Mouse (Mus musculus): ENCODE measurements around the gene Vasp. TPM values are rescaled to one million over a fixed set of nuclear protein-coding genes. Genes with fewer than 3 reads are reported as not detected.
A peak's percentile ranks its signal among the peaks of the same experiment; 100 is the strongest.

Gene Vasp
- total RNA-seq (2014; fragmentation: Nextera tagmentation) (60.7 and 70.5 TPM in 2 replicates), total RNA-seq (2017) (52.8 and 63.3 TPM in 2 replicates)

GRCm38 (mm10) chr7:19271238-19272172 lies at the start of gene Vasp:
Gene Vasp, minus strand, starts transcription at chr7:19271817.
- ATAC-seq (replicated peaks; ENCODE audit: poor library complexity, severe bottlenecking) = peak; percentile 54

- no peak for ATAC-seq (replicated peaks; ENCODE audit: poor library complexity, severe bottlenecking)
Observed at GRCm38 (mm10) chr7:19320637-19321036, 49.0 kb upstream of the Vasp start.

- peak; percentile 71 for ATAC-seq (replicated peaks; ENCODE audit: poor library complexity, severe bottlenecking)
Observed at GRCm38 (mm10) chr7:19319906-19320305, 48.3 kb upstream of the Vasp start.

GRCm38 (mm10) chr7:19319458-19319857 lies 47.8 kb upstream of the Vasp start:
- peak; percentile 4; the same call in 1 of the 2 replicates for ATAC-seq (replicated peaks; ENCODE audit: poor library complexity, severe bottlenecking)

- no peak for ATAC-seq (replicated peaks; ENCODE audit: poor library complexity, severe bottlenecking)
Observed at GRCm38 (mm10) chr7:19318676-19319075, 47.1 kb upstream of the Vasp start.

GRCm38 (mm10) chr7:19318201-19318600 lies 46.6 kb upstream of the Vasp start:
- no peak for ATAC-seq (replicated peaks; ENCODE audit: poor library complexity, severe bottlenecking)

- peak; percentile 71 for ATAC-seq (replicated peaks; ENCODE audit: poor library complexity, severe bottlenecking)
Observed at GRCm38 (mm10) chr7:19316451-19317161, 45.0 kb upstream of the Vasp start.

- no peak for ATAC-seq (replicated peaks; ENCODE audit: poor library complexity, severe bottlenecking)
Observed at GRCm38 (mm10) chr7:19314033-19314432, 42.4 kb upstream of the Vasp start.

- ATAC-seq (replicated peaks; ENCODE audit: poor library complexity, severe bottlenecking) = no peak
Observed at GRCm38 (mm10) chr7:19311991-19312390, 40.4 kb upstream of the Vasp start.

GRCm38 (mm10) chr7:19309884-19310641 lies 38.4 kb upstream of the Vasp start, which contains the start of gene Fosb:
Gene Fosb, minus strand, starts transcription at chr7:19310051.
- peak; percentile 49 for ATAC-seq (replicated peaks; ENCODE audit: poor library complexity, severe bottlenecking)

GRCm38 (mm10) chr7:19309278-19309883 lies 37.8 kb upstream of the Vasp start:
- 0 out of 2 replicates have a peak, but pooled peaks have one; percentile 1 for ATAC-seq (replicated peaks; ENCODE audit: poor library complexity, severe bottlenecking)

GRCm38 (mm10) chr7:19308454-19309277 lies 37.0 kb upstream of the Vasp start:
- peak; percentile 48 for ATAC-seq (replicated peaks; ENCODE audit: poor library complexity, severe bottlenecking)

- peak; percentile 5 for ATAC-seq (replicated peaks; ENCODE audit: poor library complexity, severe bottlenecking)
Observed at GRCm38 (mm10) chr7:19307739-19308453, 36.3 kb upstream of the Vasp start.

GRCm38 (mm10) chr7:19306819-19307738 lies 35.5 kb upstream of the Vasp start:
- no peak for ATAC-seq (replicated peaks; ENCODE audit: poor library complexity, severe bottlenecking)

- no peak for ATAC-seq (replicated peaks; ENCODE audit: poor library complexity, severe bottlenecking)
Observed at GRCm38 (mm10) chr7:19305796-19306765, 34.5 kb upstream of the Vasp start.

GRCm38 (mm10) chr7:19305413-19305735 lies 33.8 kb upstream of the Vasp start:
- ATAC-seq (replicated peaks; ENCODE audit: poor library complexity, severe bottlenecking) = no peak
